Mouse (Mus musculus): ENCODE data around the gene Gm45711.
"Not testable (repeated sequence)": the region's sequence is repeated elsewhere in the genome, so short reads cannot be mapped to it uniquely, and the experiment has no call there.

The Gm45711 gene

DNA sequence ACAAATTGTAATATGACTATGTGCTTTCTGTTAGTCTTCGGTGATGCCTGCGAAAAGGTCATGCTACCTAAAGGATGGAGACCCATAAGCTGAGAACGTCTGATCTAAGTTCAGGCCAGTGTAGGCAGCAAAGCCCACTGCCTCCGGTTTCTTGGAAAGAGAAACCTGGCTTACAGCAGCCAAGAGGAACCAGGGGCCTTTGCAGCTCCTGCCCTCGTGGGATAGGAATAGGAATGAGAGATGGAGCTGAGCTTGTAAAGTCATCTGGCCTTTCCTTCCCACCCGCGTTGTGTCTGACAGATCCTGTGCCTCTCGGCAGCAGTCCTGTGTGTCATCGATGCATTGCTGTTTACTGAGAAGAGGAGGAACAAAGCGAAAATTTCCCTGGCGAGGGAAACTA is 11.4 kb upstream of the Gm45711 start, which contains the start of gene Gm11020:
TSS of gene Gm11020 (plus strand) at position 301 of the 400 bp plus-strand sequence.
- ATAC-seq (ENCODE audit: low TSS enrichment) = not testable (repeated sequence)

DNA sequence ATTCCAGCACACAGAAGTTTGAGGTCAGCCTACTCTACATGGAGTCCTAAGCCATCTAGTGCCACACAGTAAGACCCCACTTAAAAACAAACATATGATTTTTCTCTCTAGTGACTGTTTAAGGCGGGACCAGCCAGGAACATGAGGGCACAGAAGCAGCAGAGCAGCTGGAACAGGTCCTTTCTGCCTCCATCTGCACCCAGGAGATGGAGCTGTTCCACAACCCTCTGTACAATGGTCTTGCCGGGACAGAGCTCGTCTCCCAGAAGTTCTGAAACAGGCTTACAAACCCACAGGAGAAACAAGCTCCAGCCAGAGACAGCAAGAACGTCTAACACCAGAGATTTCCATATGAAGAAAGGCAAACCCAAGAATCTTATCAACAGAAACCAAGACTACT is 3.4 kb upstream of the Gm45711 start:
- no peak for ATAC-seq (ENCODE audit: low TSS enrichment)

DNA sequence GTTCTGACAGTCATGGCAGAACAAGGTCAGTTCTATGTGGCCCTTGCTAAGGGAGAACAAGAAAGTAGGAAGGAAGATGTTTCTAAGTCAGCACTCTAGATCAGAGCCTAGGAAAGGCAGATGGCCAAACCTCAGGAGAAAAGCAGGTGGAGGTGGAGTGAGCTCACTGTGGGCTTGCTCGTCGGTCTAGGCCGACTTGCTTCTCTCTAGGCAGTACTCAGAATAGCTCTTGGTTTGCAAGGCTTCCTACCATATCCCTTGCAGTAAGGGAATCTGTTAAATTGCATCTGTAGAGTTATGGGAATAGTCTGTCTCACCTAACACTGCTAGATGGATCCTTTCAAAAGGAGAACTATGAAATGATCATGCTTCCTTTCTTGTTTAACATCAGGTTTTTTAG is 2.1 kb upstream of the Gm45711 start:
- ATAC-seq (ENCODE audit: low TSS enrichment) = peak; percentile 81

DNA sequence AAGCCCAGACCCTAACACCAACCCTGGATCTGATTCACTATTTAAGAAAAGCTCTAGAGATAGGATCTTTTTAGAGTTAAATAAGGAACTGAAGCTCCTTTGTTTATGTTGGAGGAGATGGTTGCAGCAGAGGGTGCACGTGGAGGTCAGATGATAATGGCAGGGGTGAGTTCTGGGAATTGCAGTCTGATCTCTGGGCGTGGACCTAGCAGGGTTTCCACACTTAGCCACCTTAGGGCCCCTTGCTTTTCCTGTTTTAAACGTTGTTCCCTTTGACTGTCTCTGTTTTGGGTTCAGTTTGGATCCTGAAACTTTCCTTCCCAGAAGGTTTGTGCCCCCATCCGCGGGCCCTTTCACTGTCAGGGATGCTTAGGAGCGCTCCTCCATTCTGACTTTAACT is 1.5 kb downstream of the Gm45711 start:
- ATAC-seq (ENCODE audit: low TSS enrichment) = not testable (repeated sequence)

DNA sequence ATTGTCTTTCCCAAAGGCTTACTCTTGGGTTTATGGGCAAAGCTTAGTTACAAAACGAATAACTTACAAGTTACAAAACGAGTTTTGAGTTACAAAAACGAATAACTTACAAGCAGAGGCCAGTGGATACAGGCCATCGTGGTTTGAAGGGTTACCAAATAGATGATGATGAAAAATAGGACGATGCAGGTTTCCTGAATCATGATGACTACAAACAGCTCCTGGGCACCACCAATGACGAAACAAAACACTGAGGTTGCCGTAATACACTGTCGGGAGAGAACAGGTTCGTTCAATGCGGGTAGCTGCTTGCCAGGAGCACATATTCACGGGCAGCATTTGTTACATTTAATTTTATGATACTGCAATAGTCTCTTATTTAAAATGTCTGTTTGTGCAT is 4.9 kb downstream of the Gm45711 start:
- no peak for ATAC-seq (ENCODE audit: low TSS enrichment)

DNA sequence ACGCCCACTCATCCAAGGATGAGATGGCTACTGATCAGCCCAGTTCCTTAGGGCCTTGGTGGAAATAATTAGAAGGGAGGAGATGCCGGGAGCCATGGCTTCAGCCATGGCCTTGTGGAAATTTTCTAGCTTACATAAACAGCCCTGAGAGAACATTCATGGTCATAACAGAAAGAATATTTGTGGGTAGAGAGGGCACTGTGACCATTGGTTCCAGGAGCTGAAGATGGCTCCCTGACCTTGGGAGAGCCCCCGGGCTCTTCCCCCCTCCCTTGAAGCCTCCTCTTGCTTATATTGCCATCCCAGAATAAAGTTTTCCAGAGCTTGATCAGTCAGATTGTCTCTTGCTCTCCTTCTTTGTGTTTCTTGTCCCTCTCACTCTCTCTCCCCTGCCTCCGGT is 7.3 kb downstream of the Gm45711 start:
- not testable (repeated sequence) for ATAC-seq (ENCODE audit: low TSS enrichment)

DNA sequence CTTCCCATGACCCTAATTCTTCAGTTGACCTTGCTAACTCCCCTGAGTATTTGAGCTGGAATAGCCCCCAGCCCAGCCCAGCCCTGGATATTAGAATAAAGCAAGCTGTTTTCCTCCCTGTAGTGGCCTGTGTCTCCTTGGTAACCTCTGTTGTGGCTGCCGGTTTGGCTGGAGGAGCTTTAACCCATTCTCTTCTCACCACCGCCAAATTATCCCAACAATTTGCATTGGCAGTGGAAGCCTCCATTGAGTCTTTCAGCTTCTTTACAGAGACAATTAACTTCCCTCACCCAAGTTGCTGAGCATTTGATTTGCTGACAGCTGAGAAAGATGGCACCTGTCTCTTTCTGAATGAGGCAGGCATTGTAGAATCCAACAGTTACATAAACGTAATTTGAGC is 8.3 kb downstream of the Gm45711 start:
- not testable (repeated sequence) for ATAC-seq (ENCODE audit: low TSS enrichment)

DNA sequence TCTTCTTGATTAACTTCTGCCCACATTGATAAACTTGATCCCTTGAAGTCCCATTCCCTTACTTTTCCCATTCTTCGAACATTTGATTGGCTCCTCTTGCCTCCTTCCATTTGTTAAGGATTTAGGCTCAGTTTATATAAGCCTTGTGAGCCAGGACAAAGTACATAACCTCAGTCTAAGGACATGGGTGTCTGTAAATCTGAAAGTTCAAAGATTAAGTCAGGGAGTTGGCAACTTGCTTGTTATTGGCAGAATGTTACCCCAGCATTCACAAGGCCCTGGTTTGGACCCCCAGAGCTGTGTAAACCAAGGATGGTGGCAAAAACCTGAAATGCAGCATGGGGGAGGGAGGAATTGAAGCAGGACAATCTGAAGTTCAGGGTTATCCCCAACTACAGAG is 15.5 kb downstream of the Gm45711 start:
- ATAC-seq (ENCODE audit: low TSS enrichment) = no peak

DNA sequence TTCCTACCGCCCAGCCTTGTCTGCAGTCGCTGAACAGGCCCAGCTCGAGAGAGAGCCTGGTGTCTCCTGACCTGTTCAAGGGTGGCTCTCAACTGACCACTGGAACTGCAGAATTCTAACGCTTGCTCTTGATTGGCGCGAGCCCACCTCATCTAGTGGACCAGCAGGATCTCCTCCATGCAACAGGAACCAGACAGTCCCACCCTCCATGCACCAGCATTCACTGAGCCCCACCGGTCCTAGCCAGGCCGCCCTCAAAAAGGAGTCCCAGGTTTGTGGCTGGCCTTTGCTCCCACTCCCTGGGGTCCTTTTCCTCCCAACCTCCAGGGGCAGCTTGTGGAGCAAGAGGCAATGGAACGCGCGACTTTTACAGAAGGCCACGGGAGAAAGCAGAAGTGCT is 16.8 kb downstream of the Gm45711 start, which contains the start of gene Cmtm2a:
TSS of gene Cmtm2a (minus strand) at position 101 of the 400 bp plus-strand sequence.
- not testable (repeated sequence) for ATAC-seq (ENCODE audit: low TSS enrichment)

DNA sequence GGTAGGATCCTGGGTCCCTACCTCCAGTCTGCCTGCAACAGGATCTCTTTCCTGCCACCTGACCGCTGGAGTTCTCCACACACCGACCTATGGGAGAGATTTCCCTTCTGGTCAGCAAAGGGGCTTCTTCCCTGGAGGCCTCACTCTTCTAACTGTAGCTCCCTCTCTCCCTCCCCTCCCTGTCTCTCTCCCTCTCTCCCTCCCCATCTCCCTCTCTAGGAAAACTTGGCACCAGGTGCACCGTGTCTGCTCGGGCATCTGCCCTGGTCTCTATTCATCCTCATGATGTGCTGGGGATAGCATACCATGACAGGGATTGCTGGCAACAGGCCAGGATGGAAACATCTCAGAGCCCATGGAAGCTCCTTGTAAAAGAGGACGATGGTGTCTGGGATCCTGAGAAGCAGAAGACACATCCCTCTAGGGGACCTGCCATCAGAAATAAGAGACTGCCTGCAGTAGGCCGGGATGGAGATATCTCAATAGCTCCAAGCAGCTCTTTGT is 40.9 kb downstream of the Gm45711 start:
- ATAC-seq (ENCODE audit: low TSS enrichment) = no peak

DNA sequence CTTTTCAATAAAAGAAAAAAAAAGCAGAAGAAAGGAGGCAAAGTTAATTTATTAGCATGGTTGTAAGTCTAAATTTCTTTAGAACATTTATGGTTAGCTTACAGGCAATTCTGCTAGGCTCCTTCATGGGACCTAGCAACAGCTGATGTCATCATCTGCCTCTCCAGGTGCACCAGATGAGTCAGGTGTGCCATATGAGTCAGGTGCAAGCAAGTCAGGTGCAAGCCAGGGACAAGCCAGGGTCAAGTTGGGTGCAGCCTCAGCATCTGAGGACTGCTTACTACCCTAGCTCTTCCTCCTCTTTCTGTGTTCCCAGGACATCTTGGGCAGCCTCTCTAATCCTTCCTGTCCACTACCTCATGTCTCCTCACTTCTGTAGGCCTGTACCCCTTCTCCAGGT is 41.5 kb downstream of the Gm45711 start:
- ATAC-seq (ENCODE audit: low TSS enrichment) = no peak

DNA sequence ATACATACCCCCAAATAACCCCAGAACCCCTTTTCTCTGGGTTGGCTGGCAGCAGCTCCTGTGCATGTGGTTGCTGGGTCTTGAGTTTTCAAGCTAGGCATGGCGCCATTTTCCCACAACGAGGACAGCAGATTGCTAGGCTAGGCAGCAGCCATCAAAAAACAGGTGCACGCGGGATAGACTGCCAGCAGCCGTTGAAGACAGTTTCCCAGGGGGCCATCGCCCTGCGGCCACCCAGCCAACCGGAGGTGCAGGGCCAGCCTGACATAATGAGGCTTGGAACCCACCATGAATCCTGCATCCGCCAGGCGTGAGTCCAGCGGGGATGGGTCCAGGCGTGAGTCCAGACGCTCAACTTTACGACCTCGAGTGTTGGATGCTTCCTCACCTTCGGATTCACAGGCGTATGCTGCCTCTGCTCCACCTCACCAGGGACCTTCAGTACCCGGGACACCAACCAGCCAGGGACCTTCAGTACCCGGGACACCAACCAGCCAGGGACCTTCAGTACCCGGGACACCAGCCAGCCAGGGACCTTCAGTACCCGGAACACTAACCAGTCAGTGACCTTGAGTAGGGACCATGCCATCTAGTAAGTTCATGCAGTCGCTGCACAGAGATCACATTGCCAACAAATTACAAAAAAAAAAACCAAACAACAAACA is 45.5 kb downstream of the Gm45711 start:
- not testable (repeated sequence) for ATAC-seq (ENCODE audit: low TSS enrichment)

DNA sequence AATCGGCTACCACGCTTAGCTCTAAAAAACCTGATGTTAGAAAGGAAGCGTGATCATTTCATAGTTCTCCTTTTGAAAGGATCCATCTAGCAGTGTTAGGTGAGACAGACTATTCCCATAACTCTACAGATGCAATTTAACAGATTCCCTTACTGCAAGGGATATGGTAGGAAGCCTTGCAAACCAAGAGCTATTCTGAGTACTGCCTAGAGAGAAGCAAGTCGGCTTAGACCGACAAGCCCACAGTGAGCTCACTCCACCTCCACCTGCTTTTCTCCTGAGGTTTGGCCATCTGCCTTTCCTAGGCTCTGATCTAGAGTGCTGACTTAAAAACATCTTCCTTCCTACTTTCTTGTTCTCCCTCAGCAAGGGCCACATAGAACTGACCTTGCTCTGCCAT is 48.1 kb downstream of the Gm45711 start:
- peak; percentile 90 for ATAC-seq (ENCODE audit: low TSS enrichment)

DNA sequence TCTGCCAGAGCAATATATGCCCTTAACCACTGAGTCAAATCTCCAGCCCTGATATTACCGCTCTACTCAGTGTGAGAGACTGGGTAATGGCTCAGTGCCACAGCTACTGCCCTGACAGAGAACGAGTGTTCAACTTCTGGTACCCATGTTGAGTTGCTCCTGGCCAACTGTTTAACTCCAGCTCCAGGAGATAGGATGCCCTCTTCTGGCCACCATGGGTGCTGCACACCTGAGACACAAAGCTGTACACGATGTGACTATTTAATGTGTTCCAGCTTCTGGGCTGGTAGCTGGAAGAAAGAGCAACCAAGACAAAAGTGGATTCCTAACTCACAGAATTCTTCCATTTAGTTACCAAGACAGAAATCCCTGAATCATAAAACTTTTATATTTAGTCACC is 56.9 kb downstream of the Gm45711 start:
- ATAC-seq (ENCODE audit: low TSS enrichment) = no peak

DNA sequence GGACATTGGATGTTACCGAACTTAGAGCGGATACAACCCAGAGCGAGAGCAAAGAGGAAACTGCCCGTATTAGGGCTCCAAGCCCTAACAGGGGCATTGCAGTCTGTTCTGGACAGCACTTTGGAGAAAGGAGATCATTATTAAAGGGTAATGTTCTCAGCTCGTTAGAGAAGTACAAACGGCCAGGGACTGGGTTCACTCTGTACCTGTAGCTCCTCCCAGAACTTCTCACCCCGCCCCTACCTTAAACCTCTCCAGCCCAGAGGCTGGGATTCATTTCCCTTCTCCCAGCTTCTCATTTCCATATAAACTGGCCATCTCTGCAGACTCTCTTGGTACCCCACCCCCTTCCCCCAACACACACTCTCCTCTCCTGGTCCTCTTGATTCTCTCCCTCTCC is 58.4 kb downstream of the Gm45711 start:
- no peak for ATAC-seq (ENCODE audit: low TSS enrichment)

DNA sequence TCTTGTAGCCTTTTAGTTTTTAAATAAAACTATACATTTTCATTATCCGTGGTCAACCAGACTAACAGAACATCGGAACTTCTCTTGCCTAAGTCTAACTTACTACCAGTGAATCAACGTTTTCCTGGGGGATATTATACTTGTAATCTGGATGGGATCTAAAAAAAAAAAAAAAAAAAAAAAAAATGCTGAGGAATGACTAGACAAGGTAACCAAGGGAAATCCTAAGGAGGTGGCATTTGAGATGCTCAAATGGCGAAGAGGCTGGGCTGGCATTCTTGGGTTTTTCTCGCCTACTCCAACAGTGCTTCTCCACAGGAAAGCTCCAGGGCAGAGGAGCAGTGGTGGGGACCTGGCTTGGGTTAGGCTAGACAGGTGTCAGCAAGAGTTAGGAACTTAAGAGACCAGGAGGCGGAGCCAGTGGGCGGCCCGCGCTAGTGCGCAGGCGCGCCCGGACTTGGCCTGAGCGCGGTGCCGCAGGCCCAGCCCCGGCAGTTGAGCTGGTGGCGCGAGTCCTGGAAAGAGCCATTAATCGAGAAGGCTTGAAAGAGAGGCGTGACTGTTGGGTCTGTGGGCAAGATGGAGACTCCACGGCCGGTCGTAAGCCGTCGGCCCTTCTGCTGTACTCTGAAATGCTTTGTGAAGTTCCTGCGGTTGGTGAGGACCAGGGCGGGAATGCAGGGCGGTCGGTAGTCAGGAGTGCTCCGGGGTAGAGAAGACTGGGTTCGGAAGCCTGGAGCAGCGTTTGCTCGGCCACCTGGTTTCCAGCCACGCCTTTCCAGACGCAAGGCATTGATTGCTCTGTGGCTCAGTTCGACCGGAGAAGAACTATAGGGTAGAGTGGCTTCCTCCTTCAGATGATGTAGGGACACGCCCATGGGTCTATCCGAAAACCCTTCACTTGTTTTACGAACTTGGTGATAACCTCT is 59.2 kb downstream of the Gm45711 start, which contains the start of gene Cklf:
TSS of gene Cklf (plus strand) at position 423 of the 929 bp plus-strand sequence.
- peak; percentile 77 for ATAC-seq (ENCODE audit: low TSS enrichment)

DNA sequence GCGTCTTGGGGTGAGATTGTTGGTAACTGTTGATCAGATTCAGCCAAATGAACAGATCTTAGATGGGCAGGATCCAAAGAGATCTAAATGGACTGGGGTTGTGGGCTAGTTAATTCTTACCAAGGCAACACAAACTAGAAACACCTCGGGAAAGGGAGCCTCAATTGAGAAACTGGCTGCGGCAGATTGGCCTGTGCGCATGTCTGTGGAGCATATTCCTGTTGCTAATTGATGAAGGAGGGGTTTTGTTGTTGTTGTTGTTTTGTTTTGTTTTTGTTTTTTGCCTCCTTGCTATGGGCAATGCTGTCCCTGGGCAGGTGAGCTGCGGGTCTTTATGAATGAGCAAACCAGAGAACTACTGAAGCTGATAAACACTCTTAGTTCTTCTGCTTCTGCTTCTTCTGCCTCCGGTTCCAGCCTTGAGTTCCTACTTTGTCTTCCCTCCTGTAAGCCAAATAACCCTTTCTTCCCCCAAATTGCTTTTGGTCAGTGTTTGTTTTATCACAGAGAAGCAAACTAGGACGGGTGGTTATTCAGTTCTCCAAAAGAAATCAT is 60.4 kb downstream of the Gm45711 start:
- no peak for ATAC-seq (ENCODE audit: low TSS enrichment)

DNA sequence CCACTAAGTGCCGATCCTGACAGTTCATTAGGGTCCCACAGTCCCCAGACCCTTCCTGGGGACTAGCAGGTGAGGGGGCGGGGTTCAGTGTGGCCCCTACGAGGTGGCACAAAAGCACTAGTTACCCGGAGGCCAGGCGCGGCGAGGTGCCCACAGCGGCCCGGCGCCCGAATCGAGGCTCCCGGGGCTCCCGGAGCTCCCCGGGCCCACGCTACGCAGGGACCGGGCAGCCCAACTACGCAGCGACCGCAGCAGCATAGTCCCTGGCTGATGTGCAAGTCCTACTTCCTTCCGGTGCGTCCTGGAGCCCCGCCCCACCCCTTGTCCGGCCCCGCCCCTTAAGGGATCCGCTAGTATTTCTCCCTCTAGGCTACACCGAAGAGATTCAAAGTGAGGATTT is 61.6 kb downstream of the Gm45711 start, which contains the start of gene Tk2:
TSS of gene Tk2 (minus strand) at position 283 of the 400 bp plus-strand sequence.
- ATAC-seq (ENCODE audit: low TSS enrichment) = peak; percentile 91

DNA sequence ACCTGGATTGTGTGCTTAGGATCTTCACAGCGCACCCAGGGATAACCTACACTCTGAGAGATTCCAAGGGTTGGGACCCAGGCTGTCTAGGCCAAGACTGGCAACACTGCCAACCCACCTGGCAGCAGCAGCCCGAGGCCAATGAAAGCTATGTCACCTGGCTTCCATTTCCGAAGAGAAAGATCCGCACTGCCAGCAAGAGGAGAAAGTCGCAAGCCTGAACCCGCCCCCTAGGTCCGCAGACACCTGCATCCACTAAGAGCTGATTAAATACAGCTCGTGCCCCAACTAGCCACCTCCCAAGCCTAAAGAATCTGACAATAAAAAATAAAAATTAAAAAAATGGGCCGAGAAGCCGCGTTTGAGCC is 62.0 kb downstream of the Gm45711 start:
- peak; percentile 6 for ATAC-seq (ENCODE audit: low TSS enrichment)

DNA sequence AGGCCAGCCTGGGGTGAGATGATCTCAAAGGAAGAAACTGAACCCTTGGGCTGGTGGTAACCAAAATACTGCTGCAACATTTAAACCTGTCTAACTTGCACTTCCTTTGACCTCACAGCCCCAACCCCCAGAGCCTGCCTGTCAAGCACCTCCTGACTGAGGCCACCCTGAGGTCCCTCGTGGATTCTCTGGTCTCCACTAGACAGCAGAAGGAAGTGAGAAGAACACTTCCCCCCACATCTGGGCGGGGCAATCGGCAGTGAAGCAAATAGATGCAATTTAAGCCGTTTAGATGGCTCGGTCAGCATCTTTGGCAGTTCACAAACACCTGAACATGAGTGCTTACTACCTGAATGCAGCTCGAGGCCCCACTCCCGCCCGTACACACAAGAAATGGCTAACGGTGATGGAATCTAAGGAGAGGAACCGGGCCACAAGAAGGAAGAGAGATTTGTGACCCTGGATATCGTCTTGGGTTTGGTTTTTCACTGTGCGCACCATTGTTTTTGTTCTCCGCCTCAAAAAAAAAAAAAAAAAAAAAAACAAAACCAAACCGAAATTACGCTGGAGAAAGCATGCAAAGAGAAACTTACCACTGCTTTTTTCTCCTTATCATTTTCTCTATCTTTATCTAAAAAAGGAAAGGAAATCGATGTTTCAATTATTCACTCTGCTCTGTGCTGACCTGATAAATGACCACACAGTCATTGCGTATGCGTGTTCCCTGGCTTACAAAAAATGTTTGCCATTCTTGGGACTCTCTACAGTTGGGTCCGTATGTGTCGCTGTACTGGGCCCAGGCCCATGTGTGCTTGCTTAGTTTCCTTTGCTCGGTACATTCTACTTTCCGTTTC is 62.6 kb downstream of the Gm45711 start:
- no peak for ATAC-seq (ENCODE audit: low TSS enrichment)

DNA sequence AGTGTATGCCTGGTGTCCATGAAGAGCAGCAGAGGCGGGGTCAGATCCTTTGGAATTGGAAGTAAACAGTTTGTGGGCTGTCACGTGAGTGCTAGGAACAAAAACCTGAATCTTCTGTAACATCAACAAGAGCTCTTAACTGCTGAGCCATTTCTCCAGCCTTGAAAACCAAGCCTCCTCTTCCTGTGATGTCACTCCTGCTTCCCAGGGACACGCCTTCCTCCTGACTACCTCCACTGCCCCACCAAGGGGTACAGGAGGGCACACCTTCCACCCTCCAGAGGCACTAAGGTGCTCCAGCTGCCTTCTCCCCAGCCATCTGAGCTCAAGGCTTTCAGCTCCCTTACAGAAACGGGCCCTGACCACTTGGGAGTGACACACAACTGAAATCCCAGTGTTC is 63.3 kb downstream of the Gm45711 start:
- ATAC-seq (ENCODE audit: low TSS enrichment) = no peak

All from frontal cortex, adult (tissue).